Mouse (Mus musculus) adrenal gland, adult 8-10 months (tissue): Measurements from ENCODE around the gene Rufy3. TPM values are rescaled to one million over a fixed set of nuclear protein-coding genes. Genes with fewer than 3 reads are reported as not detected.
"Not testable (repeated sequence)": the region's sequence is repeated elsewhere in the genome, so short reads cannot be mapped to it uniquely, and the experiment has no call there.

ENCODE experiments used
- DNase-seq: peaks from one replicate; pipeline ENCODE4 v3.0.0; 2022
- total RNA-seq, 4 experiments: library from RNA; stranded (reverse); gene quantifications; 2 replicates each; pipeline ENCODE4 v1.2.4; 2022

The Rufy3 gene
- 10 to 100 TPM; 31.8 to 45.7 (median 40.1) TPM for total RNA-seq

GRCm38 (mm10) chr5:88564501-88565147 is at the start of gene Rufy3:
Rufy3 (plus strand) TSS chr5:88565040.
- DNase-seq: peak; percentile 79

DNA sequence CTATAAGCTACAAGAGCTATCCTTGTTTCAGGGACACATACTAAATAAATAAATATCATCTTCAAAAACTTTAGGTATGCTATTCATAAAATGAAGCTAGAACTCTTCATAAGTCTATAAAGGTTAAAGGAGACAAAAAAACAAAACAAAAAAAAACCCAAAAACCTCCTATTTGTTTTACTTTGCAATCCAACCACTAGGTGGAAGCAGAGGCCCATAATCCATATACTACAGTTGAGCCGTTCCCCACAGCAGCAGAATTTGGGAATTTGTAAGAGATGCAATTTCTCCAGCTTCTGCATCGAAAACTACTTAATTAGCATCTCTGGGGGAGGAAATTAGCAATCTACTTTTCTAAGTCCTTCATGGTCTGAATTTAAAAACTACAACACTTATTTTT is 45.6 kb upstream of the Rufy3 start:
- DNase-seq: no peak

DNA sequence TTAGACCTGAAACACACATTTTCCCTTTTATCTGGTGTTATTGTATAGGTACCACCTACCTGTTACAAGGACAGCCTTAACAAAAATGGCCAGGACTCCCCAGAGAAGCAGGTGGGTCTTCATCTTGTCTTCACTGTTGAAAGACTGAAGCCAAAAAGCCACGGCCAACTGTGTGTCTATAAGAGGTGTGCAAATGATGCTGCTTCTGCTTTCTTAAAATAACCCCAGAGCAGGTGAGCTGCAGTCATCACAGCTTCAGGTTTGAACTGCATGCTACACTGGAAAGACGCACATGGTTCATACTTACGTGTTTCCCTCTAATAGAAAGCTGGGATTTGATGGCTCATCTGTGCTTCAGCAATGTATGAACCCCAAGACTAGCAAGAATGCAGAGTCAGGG is 37.2 kb upstream of the Rufy3 start, which contains the start of gene Jchain:
Gene Jchain, minus strand, starts transcription at position 235 of the 400 bp plus-strand sequence.
- no peak for DNase-seq

DNA sequence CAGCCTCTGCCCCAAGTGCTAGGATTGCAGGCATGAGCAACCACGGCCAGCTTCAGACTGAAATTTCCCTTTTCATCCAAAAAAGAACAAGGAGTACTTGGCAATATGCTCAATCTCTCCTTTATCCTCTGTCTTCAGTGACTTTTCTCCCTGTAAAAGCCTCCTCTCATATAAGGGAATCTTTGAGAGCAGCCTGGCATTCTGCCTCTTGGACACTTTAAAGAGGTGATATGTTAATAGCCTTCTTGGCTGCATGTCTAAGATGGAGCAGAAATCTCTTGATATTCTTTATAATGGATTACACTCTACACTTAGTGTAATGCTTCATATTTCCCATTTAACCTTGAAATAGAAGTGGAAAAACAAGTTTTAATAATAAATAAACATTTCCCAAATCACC is 33.9 kb upstream of the Rufy3 start:
- DNase-seq: no peak

DNA sequence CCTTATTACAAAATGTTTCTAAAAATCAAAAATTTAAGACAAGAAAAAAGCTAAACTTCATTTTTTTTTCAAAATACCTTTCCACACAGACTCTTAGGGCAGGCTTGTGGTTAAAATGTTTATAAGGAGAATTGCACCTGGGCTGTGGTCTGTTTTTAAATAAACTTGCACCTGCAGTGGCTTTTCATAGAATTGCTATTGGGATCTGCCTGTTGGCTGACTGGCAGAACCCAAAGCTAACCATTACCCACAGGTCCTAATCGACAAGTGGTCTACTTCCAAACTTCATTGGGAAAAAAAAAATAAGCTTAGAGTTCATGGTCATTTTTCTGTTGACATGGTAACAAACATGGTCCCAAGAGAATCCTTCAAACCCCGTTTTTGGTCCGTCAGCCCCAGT is 30.1 kb upstream of the Rufy3 start:
- DNase-seq: no peak

DNA sequence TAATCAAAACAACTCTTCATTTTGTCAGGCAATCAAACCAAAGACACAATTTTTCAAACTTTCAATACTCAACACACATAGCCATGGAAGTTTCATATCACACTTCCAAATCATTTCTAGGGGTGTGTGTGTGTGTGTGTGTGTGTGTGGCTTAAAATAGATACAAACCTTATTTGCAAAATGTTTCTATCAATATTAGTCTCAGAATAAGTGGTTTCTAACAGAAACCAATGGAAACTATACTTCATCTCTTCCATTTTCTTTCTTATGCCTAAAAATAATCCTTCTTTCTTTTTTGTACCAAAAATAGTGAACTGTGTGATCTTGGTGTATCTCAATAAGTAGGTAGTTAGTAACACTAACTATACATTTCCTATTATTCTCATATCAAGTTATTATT is 24.0 kb upstream of the Rufy3 start:
- no peak for DNase-seq

GRCm38 (mm10) chr5:88542651-88543282 is 22.1 kb upstream of the Rufy3 start:
- DNase-seq: no peak

- not testable (repeated sequence) for DNase-seq
Observed at GRCm38 (mm10) chr5:88544411-88544810, 20.4 kb upstream of the Rufy3 start.

DNA sequence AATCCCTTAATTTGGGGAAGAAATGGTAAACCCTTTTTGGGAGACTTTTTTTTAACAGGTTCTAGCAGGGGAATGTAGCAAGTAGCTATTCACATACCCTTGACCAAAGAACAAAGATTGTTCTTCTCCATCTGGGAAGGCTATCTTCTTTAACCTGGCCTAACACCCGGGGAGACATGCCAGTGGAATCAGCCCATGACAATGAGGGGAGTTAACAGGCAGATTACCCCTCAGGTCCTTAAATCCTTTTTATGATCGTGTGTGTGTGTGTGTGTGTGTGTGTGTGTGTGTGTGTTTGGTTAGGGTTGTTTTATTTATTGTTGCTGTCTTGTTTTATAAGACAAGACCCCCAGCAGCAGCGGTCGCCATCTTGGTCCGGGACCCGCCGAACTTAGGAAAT is 19.3 kb upstream of the Rufy3 start:
- no peak for DNase-seq

- DNase-seq: no peak
Observed at GRCm38 (mm10) chr5:88553271-88554085, 11.4 kb upstream of the Rufy3 start.

DNA sequence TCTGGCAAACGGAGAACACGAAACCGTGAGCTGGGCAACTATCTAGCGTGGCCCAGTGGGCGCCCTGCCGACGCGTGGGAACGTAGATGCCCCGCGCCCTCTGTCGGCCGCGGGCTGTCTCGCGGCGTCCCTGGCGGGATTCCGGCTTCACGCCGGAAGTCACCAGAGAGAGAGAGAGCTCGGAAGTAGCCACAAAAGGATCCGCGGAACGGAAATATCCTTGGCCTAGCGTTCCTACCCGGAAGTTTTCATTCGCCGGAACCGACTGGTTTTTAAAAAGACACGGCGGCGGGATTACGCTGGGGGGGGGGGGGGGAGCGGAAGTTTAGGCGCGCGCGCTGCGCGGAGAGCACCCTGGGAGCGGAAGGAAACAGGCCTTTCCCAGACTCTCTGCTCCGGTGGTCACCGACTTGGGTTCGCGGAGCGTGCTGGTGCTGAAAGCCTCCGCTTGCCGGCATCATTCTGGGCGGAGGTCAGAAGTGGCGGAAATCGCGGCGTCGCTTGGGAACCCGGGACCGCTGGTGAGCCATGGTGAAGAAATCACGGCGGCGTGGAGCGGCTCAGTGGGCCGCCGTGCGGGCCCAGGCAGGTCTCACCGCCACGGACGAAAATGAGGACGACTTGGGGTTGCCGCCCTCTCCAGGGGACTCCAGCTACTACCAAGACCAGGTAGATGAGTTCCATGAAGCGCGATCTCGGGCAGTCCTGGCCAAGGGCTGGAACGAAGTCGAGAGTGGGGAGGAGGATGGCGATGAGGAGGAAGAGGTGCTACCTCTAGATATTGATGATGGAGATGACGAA is 10.6 kb upstream of the Rufy3 start, which contains the start of gene Utp3:
Gene Utp3, plus strand, starts transcription at position 377 of the 801 bp plus-strand sequence.
- peak; percentile 90 for DNase-seq

DNA sequence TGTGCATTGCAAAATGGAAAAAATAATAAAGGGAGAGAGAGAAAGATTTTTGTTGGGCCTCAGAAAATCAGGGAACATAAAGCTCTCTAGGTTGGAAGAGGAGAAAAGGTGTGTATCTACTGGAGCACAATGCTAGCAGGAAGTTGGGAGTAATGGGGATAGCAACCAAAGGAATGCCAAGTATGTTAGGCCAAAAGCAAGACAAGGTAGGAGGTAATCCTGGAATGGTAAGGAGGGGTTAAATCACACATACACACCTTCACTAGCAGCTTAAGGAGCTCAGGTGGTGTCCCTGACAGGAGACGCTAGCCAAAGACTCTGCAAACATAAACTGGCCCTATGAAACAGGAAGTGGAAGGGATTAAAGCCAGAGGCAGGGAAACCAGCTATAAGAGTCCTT is 5.8 kb upstream of the Rufy3 start:
- no peak for DNase-seq

DNA sequence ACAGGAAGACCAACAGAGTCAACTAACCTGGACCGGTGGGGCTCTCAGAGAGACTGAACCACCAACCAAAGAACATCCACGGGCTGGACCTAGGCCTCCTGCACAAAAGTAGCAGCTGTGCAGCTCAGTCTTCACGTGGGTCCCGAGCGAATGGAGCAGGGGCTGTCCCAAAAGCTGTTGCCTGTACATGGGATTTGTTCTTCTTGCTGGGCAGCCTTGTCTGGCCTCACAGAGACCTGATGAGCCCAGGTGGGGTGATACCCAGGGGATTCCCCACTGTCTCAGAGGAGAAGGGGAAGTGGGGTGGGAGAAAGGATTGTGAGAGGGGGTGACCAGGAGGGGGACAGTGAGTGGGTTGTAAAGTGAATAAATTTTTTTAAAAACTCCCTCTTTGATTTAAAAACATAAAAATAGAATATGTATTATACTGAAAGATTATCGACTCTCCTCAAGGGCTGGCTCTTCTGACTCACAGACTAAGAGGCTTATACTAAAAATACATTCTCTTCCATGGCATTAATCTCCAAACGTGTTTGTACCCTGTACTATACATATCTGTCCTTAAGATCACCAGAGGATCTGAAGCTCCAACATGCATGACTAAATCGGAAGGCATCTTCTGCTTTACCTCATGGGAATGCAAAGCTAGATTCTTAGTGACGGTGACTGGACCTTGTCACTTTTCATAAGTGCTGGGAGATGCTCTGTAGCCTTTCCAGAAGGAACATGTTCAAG is 3.6 kb upstream of the Rufy3 start:
- DNase-seq: no peak

DNA sequence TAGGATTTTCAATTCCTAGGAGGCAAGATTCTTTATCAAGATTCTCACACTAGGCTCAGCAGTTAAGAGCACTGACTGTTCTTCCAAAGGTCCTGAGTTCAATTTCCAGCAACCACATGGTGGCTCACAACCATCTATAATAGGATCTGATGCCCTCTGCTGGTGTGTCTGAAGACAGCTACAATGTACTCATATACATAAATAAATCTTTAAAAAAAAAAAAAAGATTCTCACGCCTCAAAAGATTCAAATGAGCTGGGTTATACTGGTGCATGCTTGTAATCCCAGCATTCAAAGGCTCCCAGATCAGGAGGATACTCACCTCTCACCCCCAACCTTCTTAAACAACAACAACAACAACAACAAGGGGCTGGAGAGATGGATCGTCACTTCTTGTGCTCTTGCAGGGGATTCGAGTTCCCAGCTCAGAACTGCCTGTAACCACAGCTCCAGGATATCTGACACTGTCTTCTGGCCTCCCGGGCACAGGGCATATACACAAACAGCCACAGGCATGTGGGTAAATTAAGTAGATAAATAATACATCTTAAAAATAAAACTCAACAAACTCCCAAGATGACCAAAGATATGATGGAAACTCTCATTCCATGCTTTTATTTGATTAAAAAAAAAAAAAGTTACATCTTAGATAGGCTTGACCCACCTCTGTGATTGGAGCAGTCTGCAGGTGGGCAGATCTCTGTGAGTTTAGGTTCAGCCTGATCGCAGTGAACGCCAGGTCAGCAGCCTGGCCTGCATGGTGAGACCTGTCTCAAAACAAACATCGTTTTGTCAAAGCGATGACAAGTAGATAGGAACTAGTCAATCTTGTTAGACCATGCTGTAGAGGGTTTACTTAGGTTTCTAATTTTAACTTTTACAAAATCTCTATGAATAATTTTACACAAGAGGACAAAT is 1.7 kb upstream of the Rufy3 start:
- DNase-seq: no peak

DNA sequence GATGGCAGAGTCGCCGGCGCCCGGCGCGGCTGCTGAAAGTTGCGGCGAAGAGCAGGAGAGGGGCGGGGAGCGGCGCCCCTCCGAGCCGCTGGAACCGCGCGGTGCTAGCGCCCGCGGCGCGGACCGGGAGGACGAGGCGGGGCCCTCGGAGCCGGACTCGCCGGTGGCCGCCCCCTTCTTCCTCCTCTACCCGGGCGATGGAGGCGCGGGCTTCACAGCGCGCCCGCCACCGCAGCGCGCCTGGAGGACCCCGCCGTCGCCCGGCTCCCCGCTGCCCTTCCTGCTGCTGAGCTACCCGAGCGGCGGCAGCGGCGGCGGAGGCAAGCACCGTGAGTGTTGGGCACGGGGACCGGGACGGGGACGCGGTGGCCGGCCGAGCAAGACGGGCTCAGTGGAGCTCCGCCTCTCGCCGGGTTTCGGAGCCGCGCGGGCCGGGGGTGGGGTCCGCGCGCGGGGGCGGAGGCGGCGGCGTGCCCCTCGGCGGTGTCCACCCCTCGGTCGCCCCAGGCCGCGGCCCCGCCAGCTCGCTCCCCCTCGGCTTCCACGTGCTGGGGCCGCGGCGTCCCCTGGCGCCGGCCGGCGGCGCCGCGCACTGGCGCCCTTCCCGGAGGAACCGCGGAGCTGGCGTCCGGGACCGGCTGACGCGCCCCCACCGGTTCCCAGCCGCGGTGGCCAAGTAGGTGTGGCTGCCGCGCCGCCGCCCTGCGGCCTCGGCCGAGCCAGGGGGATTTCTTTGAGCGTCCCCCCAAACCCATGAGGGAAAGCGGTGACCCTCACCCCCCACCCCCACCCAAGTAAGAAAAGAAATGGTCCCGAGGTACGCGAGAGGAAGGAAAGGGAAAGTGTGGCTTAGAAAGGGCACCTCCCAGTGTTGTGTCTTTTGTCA is 551 bp downstream of the Rufy3 start:
- DNase-seq: peak; percentile 41

DNA sequence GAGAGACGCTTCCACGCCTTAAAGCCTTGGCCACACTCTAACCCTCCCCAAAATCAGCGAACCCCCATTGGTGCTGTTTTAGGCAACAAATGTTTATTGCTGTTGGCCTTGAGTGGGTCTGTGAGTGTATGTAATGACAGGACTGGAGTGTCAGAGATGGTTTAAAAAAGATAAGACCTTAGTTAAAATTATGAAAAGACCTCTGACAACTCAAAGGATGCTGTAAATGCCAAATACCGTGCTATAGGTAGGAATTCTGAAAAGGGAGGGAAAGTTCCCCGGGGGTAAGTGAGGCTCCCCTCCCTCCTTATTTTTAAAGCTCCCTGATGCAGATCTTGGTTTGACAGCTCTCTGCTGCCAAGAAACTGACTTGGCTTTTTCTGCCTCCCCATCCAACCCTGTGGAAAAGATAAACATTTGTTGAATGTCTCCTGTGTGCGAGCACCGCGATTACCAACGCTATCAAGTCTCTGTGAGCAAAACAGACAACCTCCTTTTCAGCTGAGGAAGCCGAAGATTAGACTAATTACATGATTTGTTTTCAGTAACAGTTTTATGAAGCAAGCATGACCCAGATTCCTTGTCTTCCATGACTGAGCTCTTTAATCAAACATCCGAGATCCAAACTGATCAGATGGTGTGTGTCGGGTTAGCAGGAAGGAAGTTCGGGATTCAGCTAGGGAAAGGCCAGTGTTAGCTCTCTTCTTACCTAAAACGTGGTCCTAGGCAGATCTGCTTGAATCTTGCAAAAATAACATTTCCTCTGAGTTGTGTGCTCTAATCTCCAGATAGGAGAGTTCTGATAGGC is 1.4 kb downstream of the Rufy3 start:
- no peak for DNase-seq

- no peak for DNase-seq
Observed at GRCm38 (mm10) chr5:88569541-88569940, 4.7 kb downstream of the Rufy3 start.

GRCm38 (mm10) chr5:88574829-88575228 is 10.0 kb downstream of the Rufy3 start:
- no peak for DNase-seq
